Mouse (Mus musculus): ENCODE measurements around the gene Zfp777.

DNA sequence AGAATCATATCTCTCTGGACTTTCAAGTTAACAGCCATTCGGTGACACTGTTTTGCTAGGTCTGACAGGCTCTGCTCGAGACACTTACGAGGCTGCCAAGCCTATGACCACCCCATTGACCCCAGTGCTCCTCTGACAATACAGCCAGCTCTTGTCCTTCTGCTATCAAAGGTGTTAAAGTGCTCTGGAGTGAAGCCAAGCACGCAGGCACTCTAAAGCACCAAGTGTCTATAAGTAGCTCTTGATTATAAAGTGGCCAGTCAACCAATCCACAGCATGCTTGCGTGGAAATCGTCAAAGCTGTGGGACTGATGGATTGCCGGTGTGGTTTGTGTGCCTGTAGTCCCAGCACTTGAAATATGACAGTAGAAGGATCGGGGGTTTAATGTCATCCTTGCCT lies 38.0 kb downstream of the Zfp777 start:
- TF ChIP-seq CTCF (conservative IDR thresholded peaks at IDR 0.05; ENCODE audit: insufficient read depth, insufficient read length, low read depth, low read length) (no peak), POLR2A (IDR thresholded peaks at IDR 0.05; ENCODE audit: low read depth, low read length) (no peak)

Data from kidney, adult 2 months (tissue).